Mouse (Mus musculus) cerebellum, postnatal 25 days (tissue): ENCODE results near the gene Trim63.
A peak's percentile ranks its signal among the peaks of the same experiment; 100 is the strongest.
"Not testable (repeated sequence)": the region's sequence is repeated elsewhere in the genome, so short reads cannot be mapped to it uniquely, and the experiment has no call there.

Experiments used
- DNase-seq, 2 experiments: peaks; one replicate each; pipeline ENCODE4 v3.0.0; 2021; ENCODE audit warnings: mixed read lengths in 2 of 2

Gene Trim63

GRCm38 (mm10) chr4:134314876-134315275 is at the start of gene Trim63:
TSS of gene Trim63 (plus strand) at chr4:134315120.
- no peak for DNase-seq

GRCm38 (mm10) chr4:134265860-134266585 is 48.9 kb upstream of the Trim63 start:
- no peak for DNase-seq

- no peak for DNase-seq
Measured at GRCm38 (mm10) chr4:134268102-134268655, 46.7 kb upstream of the Trim63 start.

- not testable (repeated sequence) for DNase-seq
Measured at GRCm38 (mm10) chr4:134269622-134270021, 45.3 kb upstream of the Trim63 start.

GRCm38 (mm10) chr4:134271979-134272378 is 42.9 kb upstream of the Trim63 start:
- no peak for DNase-seq

GRCm38 (mm10) chr4:134272731-134273416 is 42.0 kb upstream of the Trim63 start:
- DNase-seq, result no peak

GRCm38 (mm10) chr4:134273417-134274345 is 41.2 kb upstream of the Trim63 start:
- no peak for DNase-seq

GRCm38 (mm10) chr4:134284942-134285341 is 30.0 kb upstream of the Trim63 start:
- no peak for DNase-seq

- no peak for DNase-seq
Measured at GRCm38 (mm10) chr4:134286226-134287167, 28.4 kb upstream of the Trim63 start.

- peak; percentile 99 for DNase-seq
Measured at GRCm38 (mm10) chr4:134287168-134287564, 27.8 kb upstream of the Trim63 start.

GRCm38 (mm10) chr4:134287575-134288025 is 27.3 kb upstream of the Trim63 start, which contains the start of gene Pdik1l:
TSS of gene Pdik1l (minus strand) at chr4:134287895.
- peak; percentile 82 to 86 for DNase-seq

GRCm38 (mm10) chr4:134288397-134289256 is 26.3 kb upstream of the Trim63 start:
- no peak for DNase-seq

- peak; percentile 83 to 88 for DNase-seq
Measured at GRCm38 (mm10) chr4:134292067-134292466, 22.9 kb upstream of the Trim63 start.

GRCm38 (mm10) chr4:134293061-134293691 is 21.7 kb upstream of the Trim63 start:
- DNase-seq, result peak; percentile 22 to 51

- no peak for DNase-seq
Measured at GRCm38 (mm10) chr4:134293692-134294163, 21.2 kb upstream of the Trim63 start.

GRCm38 (mm10) chr4:134296096-134296495 is 18.8 kb upstream of the Trim63 start:
- DNase-seq, result not testable (repeated sequence)

GRCm38 (mm10) chr4:134296523-134296922 is 18.4 kb upstream of the Trim63 start:
- no peak for DNase-seq

- DNase-seq, result no peak
Measured at GRCm38 (mm10) chr4:134297369-134297768, 17.6 kb upstream of the Trim63 start.

- DNase-seq, result no peak
Measured at GRCm38 (mm10) chr4:134298626-134299497, 16.1 kb upstream of the Trim63 start.
